Mouse (Mus musculus) CD4-positive, CD25-positive, alpha-beta regulatory T cell, adult 4 months (primary cell): ENCODE measurements around the gene 1700017B05Rik. TPM values are rescaled to one million over a fixed set of nuclear protein-coding genes. Genes with fewer than 3 reads are reported as not detected.
"Not testable (repeated sequence)": the region's sequence is repeated elsewhere in the genome, so short reads cannot be mapped to it uniquely, and the experiment has no call there.

Experiments used
- ATAC-seq: one replicate; pipeline ENCODE4 v1.8.0; 2017
- polyA plus RNA-seq, 2 experiments: library from polyadenylated mRNA; unstranded; fragments of 100-300 nt; shearing (Covaris generic); gene quantifications; one replicate each; pipeline ENCODE4 v1.2.1; 2017

Gene 1700017B05Rik
- 10 to 100 TPM; 15.1 to 22.6 TPM for polyA plus RNA-seq

- peak; percentile 68 for ATAC-seq
Measured at GRCm38 (mm10) chr9:57261913-57262794, at the start of gene 1700017B05Rik. Gene 1700017B05Rik (minus strand): TSS chr9:57262612.

- no peak for ATAC-seq
Measured at GRCm38 (mm10) chr9:57310895-57311294, 48.5 kb upstream of the 1700017B05Rik start.

GRCm38 (mm10) chr9:57309353-57309752, 46.9 kb upstream of the 1700017B05Rik start:
- ATAC-seq = no peak

GRCm38 (mm10) chr9:57307456-57307855, 45.0 kb upstream of the 1700017B05Rik start:
- no peak for ATAC-seq

GRCm38 (mm10) chr9:57304716-57305115, 42.3 kb upstream of the 1700017B05Rik start:
- ATAC-seq = not testable (repeated sequence)

- no peak for ATAC-seq
Measured at GRCm38 (mm10) chr9:57304251-57304650, 41.8 kb upstream of the 1700017B05Rik start.

GRCm38 (mm10) chr9:57303356-57303755, 40.9 kb upstream of the 1700017B05Rik start:
- no peak for ATAC-seq

- ATAC-seq = no peak
Measured at GRCm38 (mm10) chr9:57300825-57301224, 38.4 kb upstream of the 1700017B05Rik start.

GRCm38 (mm10) chr9:57299790-57300477, 37.5 kb upstream of the 1700017B05Rik start:
- ATAC-seq = no peak

GRCm38 (mm10) chr9:57297938-57298337, 35.5 kb upstream of the 1700017B05Rik start:
- ATAC-seq = no peak

GRCm38 (mm10) chr9:57296277-57296676, 33.9 kb upstream of the 1700017B05Rik start:
- ATAC-seq = no peak

GRCm38 (mm10) chr9:57295666-57296065, 33.3 kb upstream of the 1700017B05Rik start:
- no peak for ATAC-seq

- no peak for ATAC-seq
Measured at GRCm38 (mm10) chr9:57294905-57295304, 32.5 kb upstream of the 1700017B05Rik start.

GRCm38 (mm10) chr9:57287183-57287582, 24.8 kb upstream of the 1700017B05Rik start:
- ATAC-seq = no peak

- ATAC-seq = no peak
Measured at GRCm38 (mm10) chr9:57283311-57283710, 20.9 kb upstream of the 1700017B05Rik start.

- ATAC-seq = no peak
Measured at GRCm38 (mm10) chr9:57282686-57283085, 20.3 kb upstream of the 1700017B05Rik start.

GRCm38 (mm10) chr9:57281549-57281948, 19.1 kb upstream of the 1700017B05Rik start:
- no peak for ATAC-seq

GRCm38 (mm10) chr9:57279441-57279840, 17.0 kb upstream of the 1700017B05Rik start:
- ATAC-seq = no peak

- peak; percentile 96 for ATAC-seq
Measured at GRCm38 (mm10) chr9:57278268-57278667, 15.9 kb upstream of the 1700017B05Rik start.

- ATAC-seq = no peak
Measured at GRCm38 (mm10) chr9:57276311-57276710, 13.9 kb upstream of the 1700017B05Rik start.

- ATAC-seq = no peak
Measured at GRCm38 (mm10) chr9:57273805-57274494, 11.5 kb upstream of the 1700017B05Rik start.

- peak; percentile 68 for ATAC-seq
Measured at GRCm38 (mm10) chr9:57272902-57273804, 10.7 kb upstream of the 1700017B05Rik start.
